Mouse (Mus musculus) CH12.LX (cell line): Measurements from ENCODE around the gene Prss57. TPM values are rescaled to one million over a fixed set of nuclear protein-coding genes. Genes with fewer than 3 reads are reported as not detected.

Experiments used
- DNase-seq: peaks from one replicate; pipeline ENCODE4 v3.0.0-alpha.2; 2013; ENCODE audit errors: extremely low read depth
- H3K27ac ChIP-seq: 2 replicates; pipeline ENCODE4 v1.5.1; 2012; ENCODE audit warnings: low read depth, mild to moderate bottlenecking, control low read depth, moderate library complexity; ENCODE audit not compliant: insufficient read depth
- H3K27me3 ChIP-seq: replicated peaks from 2 replicates; pipeline ENCODE3; 2012; ENCODE audit warnings: inconsistent platforms
- H3K36me3 ChIP-seq, 2 experiments: replicated peaks in 1 of 2; 2 replicates each; pipeline versions ENCODE3 to v1.6.1; 2012; ENCODE audit warnings: inconsistent platforms in 1 of 2, low read length in 1 of 2, mild to moderate bottlenecking in 1 of 2, mixed read lengths in 1 of 2, moderate library complexity in 1 of 2; ENCODE audit not compliant: control insufficient read depth in 1 of 2, insufficient read depth in 1 of 2
- H3K4me1 ChIP-seq, 2 experiments: 2 replicates each; pipeline ENCODE4 v1.6.1; 2012; ENCODE audit warnings: inconsistent platforms in 1 of 2, moderate library complexity in 1 of 2; ENCODE audit not compliant: insufficient read depth in 2 of 2, control insufficient read depth in 1 of 2
- H3K4me2 ChIP-seq: 2 replicates; pipeline ENCODE4 v1.6.1; 2012; ENCODE audit warnings: low read depth, mild to moderate bottlenecking, control low read depth; ENCODE audit not compliant: poor library complexity, insufficient read depth, severe bottlenecking
- H3K4me3 ChIP-seq, 3 experiments: fragments of 150-350 bp in 1 of 3; sonication (generic) in 1 of 3; replicated peaks in 1 of 3; 2 replicates each; pipeline versions ENCODE3 to v1.5.1; 2011 to 2012; ENCODE audit warnings: low read depth in 2 of 3, low read length in 2 of 3, mild to moderate bottlenecking in 2 of 3, moderate library complexity in 2 of 3, control low read depth in 1 of 3, improper control_type of control experiment in 1 of 3, inconsistent platforms in 1 of 3, mixed read lengths in 1 of 3; ENCODE audit not compliant: poor library complexity in 1 of 3
- H3K79me2 ChIP-seq: replicated peaks from 2 replicates; pipeline ENCODE4 v1.6.1; 2012; ENCODE audit warnings: mild to moderate bottlenecking, moderate library complexity; ENCODE audit not compliant: control insufficient read depth, poor library complexity, insufficient read depth, severe bottlenecking; ENCODE audit errors: extremely low read depth
- H3K9ac ChIP-seq: 2 replicates; pipeline ENCODE4 v1.6.1; 2012; ENCODE audit warnings: low read depth, mild to moderate bottlenecking, control low read depth, moderate library complexity; ENCODE audit not compliant: insufficient read depth
- H3K9me3 ChIP-seq: replicated peaks from 2 replicates; pipeline ENCODE3; 2012; ENCODE audit warnings: low read length, inconsistent platforms, mixed read lengths
- CHD1 ChIP-seq: IDR thresholded peaks from 2 replicates; pipeline ENCODE4 v1.6.1; 2012; ENCODE audit warnings: low read depth, low read length, improper control_type of control experiment, inconsistent platforms
- CHD2 ChIP-seq: IDR thresholded peaks from 2 replicates; pipeline ENCODE4 v1.6.1; 2011; ENCODE audit warnings: low read length, improper control_type of control experiment
- CTCF ChIP-seq, 2 experiments: IDR thresholded peaks in 1 of 2; conservative IDR thresholded peaks in 1 of 2; 2 replicates each; pipeline ENCODE4 v1.5.1; 2011 to 2012; ENCODE audit warnings: low read depth in 2 of 2, low read length in 2 of 2, improper control_type of control experiment in 1 of 2, inconsistent platforms in 1 of 2, mild to moderate bottlenecking in 1 of 2, moderate library complexity in 1 of 2
- EP300 ChIP-seq: IDR thresholded peaks from 2 replicates; pipeline ENCODE4 v1.6.1; 2011; ENCODE audit warnings: low read length, improper control_type of control experiment
- ETS1 ChIP-seq: conservative IDR thresholded peaks from 2 replicates; pipeline ENCODE4 v1.6.1; 2012; ENCODE audit warnings: low read depth, mild to moderate bottlenecking, inconsistent platforms, low read length, improper control_type of control experiment, moderate library complexity
- GABPA ChIP-seq: IDR thresholded peaks from 2 replicates; pipeline ENCODE4 v1.6.1; 2012; ENCODE audit warnings: low read depth, low read length, improper control_type of control experiment, inconsistent platforms; ENCODE audit not compliant: insufficient replicate concordance
- JUN ChIP-seq: IDR thresholded peaks from 2 replicates; pipeline ENCODE4 v1.6.1; 2011; ENCODE audit warnings: low read depth, mild to moderate bottlenecking, low read length, improper control_type of control experiment, moderate library complexity; ENCODE audit not compliant: insufficient read depth
- KAT2A ChIP-seq: IDR thresholded peaks from 2 replicates; pipeline ENCODE4 v1.6.1; 2012; ENCODE audit warnings: low read length, improper control_type of control experiment, inconsistent platforms; ENCODE audit not compliant: insufficient replicate concordance
- MAFK ChIP-seq: IDR thresholded peaks from 2 replicates; pipeline ENCODE4 v1.6.1; 2011; ENCODE audit warnings: low read length, improper control_type of control experiment; ENCODE audit not compliant: insufficient replicate concordance
- MAX ChIP-seq: IDR thresholded peaks from 2 replicates; pipeline ENCODE4 v1.6.1; 2011; ENCODE audit warnings: low read length, improper control_type of control experiment
- MEF2A ChIP-seq: IDR thresholded peaks from 2 replicates; pipeline ENCODE4 v1.6.1; 2014; ENCODE audit warnings: low read depth, mild to moderate bottlenecking, inconsistent platforms, low read length, improper control_type of control experiment, borderline replicate concordance
- NRF1 ChIP-seq: IDR thresholded peaks from 2 replicates; pipeline ENCODE4 v1.6.1; 2014; ENCODE audit warnings: low read depth, mild to moderate bottlenecking, inconsistent platforms, low read length, improper control_type of control experiment, moderate library complexity
- POLR2A ChIP-seq: IDR thresholded peaks from 2 replicates; pipeline ENCODE4 v1.6.1; 2011; ENCODE audit warnings: low read depth, mild to moderate bottlenecking, improper control_type of control experiment, low read length
- RAD21 ChIP-seq: IDR thresholded peaks from 2 replicates; pipeline ENCODE4 v1.6.1; 2011; ENCODE audit warnings: low read depth, mild to moderate bottlenecking, low read length, improper control_type of control experiment, moderate library complexity
- RCOR1 ChIP-seq: conservative IDR thresholded peaks from 2 replicates; pipeline ENCODE4 v1.6.1; 2012; ENCODE audit warnings: low read depth, mild to moderate bottlenecking, inconsistent platforms, low read length, improper control_type of control experiment
- SIN3A ChIP-seq: IDR thresholded peaks from 2 replicates; pipeline ENCODE4 v1.6.1; 2012; ENCODE audit warnings: low read length, improper control_type of control experiment, inconsistent platforms
- SMC3 ChIP-seq: IDR thresholded peaks from 2 replicates; pipeline ENCODE4 v1.6.1; 2011; ENCODE audit warnings: low read depth, low read length, improper control_type of control experiment
- TBP ChIP-seq: conservative IDR thresholded peaks from 2 replicates; pipeline ENCODE4 v1.6.1; 2011; ENCODE audit warnings: low read depth, low read length, improper control_type of control experiment
- UBTF ChIP-seq: IDR thresholded peaks from 2 replicates; pipeline ENCODE4 v1.6.1; 2012; ENCODE audit warnings: low read depth, mild to moderate bottlenecking, inconsistent platforms, low read length, improper control_type of control experiment, moderate library complexity
- USF1 ChIP-seq: IDR thresholded peaks from 2 replicates; pipeline ENCODE4 v1.6.1; 2014; ENCODE audit warnings: low read depth, mild to moderate bottlenecking, inconsistent platforms, low read length, improper control_type of control experiment
- USF2 ChIP-seq: conservative IDR thresholded peaks from 2 replicates; pipeline ENCODE4 v1.6.1; 2011; ENCODE audit warnings: low read depth, low read length, improper control_type of control experiment
- ZKSCAN1 ChIP-seq: IDR thresholded peaks from 2 replicates; pipeline ENCODE4 v1.6.1; 2012; ENCODE audit warnings: low read depth, inconsistent platforms, low read length, improper control_type of control experiment, borderline replicate concordance
- ZMIZ1 ChIP-seq: IDR thresholded peaks from 2 replicates; pipeline ENCODE4 v1.6.1; 2012; ENCODE audit warnings: low read depth, mild to moderate bottlenecking, inconsistent platforms, low read length, improper control_type of control experiment
- dilution Hi-C: fragments of 300-500 bp; cut with MboI; formaldehyde crosslinking; loops from 2 replicates; pipeline ENCODE4 v1.14.3; 2020; ENCODE audit warnings: low sequenced_read_pairs; ENCODE audit not compliant: extremely low pct_unique_long_range_greater_than_20kb, extremely low pct_ligation_motif_present
- in situ Hi-C: fragments of 300-500 bp; cut with MboI; formaldehyde crosslinking; loops from 3 replicates; pipeline ENCODE4 v1.14.3; 2019; ENCODE audit warnings: low sequenced_read_pairs, low pct_ligation_motif_present, low pct_unique_long_range_greater_than_20kb, mixed read lengths
- polyA plus RNA-seq: library from polyadenylated mRNA; unstranded; fragments of >175 nt; gene quantifications from 2 replicates; pipeline ENCODE4 v1.2.1, GENCODE M21; 2012; ENCODE audit warnings: low read depth; ENCODE audit not compliant: insufficient read length
- total RNA-seq, 2 experiments: library from RNA; depleted of rRNA; stranded (reverse); fragments of 300-350 nt in 1 of 2; fragments of >200 nt in 1 of 2; gene quantifications; 2 replicates each; pipeline ENCODE4 v1.2.3; 2012 to 2014

Gene Prss57
- total and polyA plus RNA-seq, 3 experiments, result 0.08 TPM; not detected in 2

GRCm38 (mm10) chr10:79792339-79793040 lies 1.7 kb upstream of the Prss57 start:
- H3K4me3 ChIP-seq, result no peak overlapping the region
- TF ChIP-seq UBTF, result no peak
- TF ChIP-seq ZKSCAN1, result no peak
- TF ChIP-seq RAD21, result no peak
- TF ChIP-seq MAFK, result peak; percentile 82
- 0 out of 2 replicates have a peak, but pooled peaks have one; percentile 40 for TF ChIP-seq TBP
- no peak for TF ChIP-seq POLR2A
- no peak for TF ChIP-seq USF1
- TF ChIP-seq NRF1, result no peak

GRCm38 (mm10) chr10:79789581-79789980 lies 1.2 kb downstream of the Prss57 start:
- H3K4me2 ChIP-seq, result no peak overlapping the region
- H3K4me1 ChIP-seq, result peaks cover 8 to 30% of the 10 kb centered on the region in 2 experiments; a peak in 3 of 4 replicates
- TF ChIP-seq UBTF (no peak), JUN (no peak), USF2 (no peak), ZKSCAN1 (no peak), USF1 (no peak)
- H3K27ac ChIP-seq, result no peak overlapping the region
- H3K9me3 ChIP-seq, result no peaks in the 10 kb centered on the region
- dilution Hi-C loops, result no loop called here
- no peak overlapping the region for H3K4me3 ChIP-seq
- H3K27me3 ChIP-seq, result peaks cover 32% of the 10 kb centered on the region
- in situ Hi-C loops, result no loop called here
- H3K36me3 ChIP-seq, result no peaks in the 10 kb centered on the region
- DNase-seq, result no peak
- no peak overlapping the region for H3K9ac ChIP-seq
- no peaks in the 10 kb centered on the region for H3K79me2 ChIP-seq

More at GRCm38 (mm10) chr10:79792339-79793040, 1.7 kb upstream of the Prss57 start:
- no peak for DNase-seq
- Histone ChIP-seq H3K36me3 (no peaks in the 10 kb centered on the region), H3K27ac (no peak overlapping the region), H3K9me3 (peaks cover 3% of the 10 kb centered on the region), H3K79me2 (no peaks in the 10 kb centered on the region), H3K9ac (no peak overlapping the region), H3K4me2 (no peak overlapping the region), H3K4me1 (peaks cover 8 to 33% of the 10 kb centered on the region in 2 experiments; a peak in 3 of 4 replicates), H3K27me3 (peaks cover 40% of the 10 kb centered on the region)
- in situ Hi-C loops, result no loop called here
- dilution Hi-C loops, result no loop called here

- Histone ChIP-seq H3K4me2 (no peak overlapping the region), H3K9me3 (no peaks in the 10 kb centered on the region), H3K27ac (no peak overlapping the region), H3K4me1 (peaks cover 10 to 24% of the 10 kb centered on the region in 2 experiments; a peak in 3 of 4 replicates), H3K79me2 (no peaks in the 10 kb centered on the region), H3K4me3 (no peak overlapping the region), H3K36me3 (no peaks in the 10 kb centered on the region), H3K9ac (no peak overlapping the region), H3K27me3 (peaks cover 24% of the 10 kb centered on the region)
- DNase-seq, result peak; percentile 69
- in situ Hi-C loops (no loop called here), dilution Hi-C loops (no loop called here)
- no peak for TF ChIP-seq ZKSCAN1
- TF ChIP-seq SIN3A, result no peak
- peak; percentile 94 for TF ChIP-seq CTCF (conservative IDR thresholded peaks at IDR 0.05 in 1 of 2, IDR thresholded peaks at IDR 0.05 in 1 of 2; ENCODE audit: low read depth in 2 of 2, low read length in 2 of 2)
- TF ChIP-seq ETS1, result no peak
- peak; percentile 87 for TF ChIP-seq SMC3
- TF ChIP-seq ZMIZ1, result no peak
- no peak for TF ChIP-seq RCOR1
- TF ChIP-seq MEF2A, result 0 out of 2 replicates have a peak, but pooled peaks have one; percentile 7
- no peak for TF ChIP-seq MAX
- no peak for TF ChIP-seq USF2
- no peak for TF ChIP-seq CHD2
- no peak for TF ChIP-seq GABPA
- no peak for TF ChIP-seq NRF1
- no peak for TF ChIP-seq KAT2A
- no peak for TF ChIP-seq CHD1
- TF ChIP-seq JUN, result no peak
- no peak for TF ChIP-seq EP300
- TF ChIP-seq RAD21, result peak; percentile 89
Measured at GRCm38 (mm10) chr10:79788386-79789158, 2.2 kb downstream of the Prss57 start.
